Mouse (Mus musculus) brain, adult 2 months (tissue): Measurements from ENCODE around the gene Ppt2.
A peak's percentile ranks its signal among the peaks of the same experiment; 100 is the strongest.

Experiments
- DNase-seq: peaks from one replicate; pipeline ENCODE4 v3.0.0; 2011; ENCODE audit warnings: low read depth, low spot score

The Ppt2 gene

DNA sequence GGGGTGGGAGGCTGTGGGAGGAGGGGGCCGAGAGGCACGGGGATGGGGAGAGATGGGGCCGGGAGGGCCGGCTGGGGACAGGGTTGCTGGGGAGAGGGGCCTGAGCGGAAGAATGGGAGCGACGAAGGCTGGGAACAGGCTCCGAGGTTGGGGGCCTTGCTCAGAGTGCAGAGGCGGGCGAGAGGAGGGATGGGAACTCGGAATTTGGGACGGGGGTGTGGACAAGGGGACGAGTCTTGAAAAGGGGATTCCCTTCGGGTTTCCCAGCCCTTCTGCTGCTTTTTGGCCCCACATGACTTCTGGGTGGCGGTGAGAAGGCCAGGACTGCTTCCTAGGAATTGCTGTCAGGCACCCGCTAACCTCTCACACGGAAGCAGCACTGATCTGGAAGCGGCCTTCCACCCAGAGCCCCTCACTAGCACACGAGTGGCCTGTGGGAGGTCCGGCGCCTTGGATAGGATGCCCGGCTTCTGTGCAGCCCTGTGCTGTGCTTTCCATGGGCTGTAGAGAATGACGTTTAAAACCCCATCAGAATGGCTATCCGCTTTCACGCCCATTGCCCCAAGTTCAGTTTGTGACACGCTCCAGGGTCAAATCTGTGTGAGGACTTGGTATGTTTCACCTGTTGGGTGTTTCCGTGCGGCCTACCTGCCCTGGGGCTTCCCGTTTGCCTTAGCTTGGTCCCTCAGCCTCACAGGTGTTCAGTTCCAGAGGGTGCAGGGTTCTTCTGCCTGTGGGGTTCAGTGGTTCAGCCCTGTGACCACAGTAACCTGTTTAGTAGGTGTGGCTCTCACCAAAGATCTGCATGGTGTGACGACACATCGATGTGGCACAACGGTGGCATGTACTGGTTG, 21.9 kb downstream of the Ppt2 start:
- DNase-seq: peak; percentile 29

DNA sequence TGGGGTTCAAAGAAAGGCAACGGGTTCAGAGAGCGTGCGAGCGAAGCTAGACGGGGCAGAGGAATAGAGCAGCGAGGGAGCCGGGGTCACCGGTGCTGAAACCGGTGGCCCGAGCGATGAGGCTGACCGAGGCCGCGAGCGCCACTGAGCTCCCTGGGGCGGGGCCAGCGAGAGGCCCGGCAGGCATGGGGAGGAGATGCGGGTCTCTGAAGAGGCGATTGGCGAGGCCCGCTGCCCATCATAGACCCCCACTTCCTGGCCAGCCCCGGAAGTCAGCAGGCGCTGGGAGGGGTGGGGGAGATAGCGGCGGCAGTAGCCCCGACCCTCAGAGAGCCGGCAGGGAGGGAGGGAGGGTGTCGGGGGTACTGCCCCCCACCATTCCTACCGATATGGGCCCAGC, 22.7 kb downstream of the Ppt2 start:
- peak; percentile 98 for DNase-seq

GRCm38 (mm10) chr17:34604511-34605237, 23.6 kb downstream of the Ppt2 start:
- peak; percentile 43 for DNase-seq

DNA sequence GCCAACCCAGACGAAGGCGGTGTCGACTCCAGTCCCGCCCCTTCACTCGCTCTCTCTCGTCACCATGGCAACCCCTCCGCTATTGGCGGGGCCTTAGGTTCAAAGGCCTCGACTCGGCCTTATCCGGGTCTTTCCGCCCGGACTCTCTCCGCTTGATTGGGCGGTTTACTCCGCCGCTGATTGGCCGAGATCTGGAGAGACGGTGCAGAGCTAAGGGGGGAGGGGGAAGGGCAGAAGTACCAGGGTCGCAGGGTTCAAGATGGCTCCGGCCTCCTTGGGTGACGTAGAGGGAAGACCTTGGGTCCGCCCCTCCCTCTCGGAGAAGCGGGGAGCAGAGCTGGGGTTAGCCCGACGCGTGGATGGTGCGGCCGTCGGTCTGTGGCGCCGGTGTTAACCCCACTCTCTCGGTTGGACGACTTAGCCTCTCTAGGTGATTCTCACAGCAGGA, 24.2 kb downstream of the Ppt2 start, which contains the start of gene Agpat1:
Gene Agpat1 (plus strand): TSS at position 202 of the 448 bp plus-strand sequence.
- peak; percentile 100 for DNase-seq

DNA sequence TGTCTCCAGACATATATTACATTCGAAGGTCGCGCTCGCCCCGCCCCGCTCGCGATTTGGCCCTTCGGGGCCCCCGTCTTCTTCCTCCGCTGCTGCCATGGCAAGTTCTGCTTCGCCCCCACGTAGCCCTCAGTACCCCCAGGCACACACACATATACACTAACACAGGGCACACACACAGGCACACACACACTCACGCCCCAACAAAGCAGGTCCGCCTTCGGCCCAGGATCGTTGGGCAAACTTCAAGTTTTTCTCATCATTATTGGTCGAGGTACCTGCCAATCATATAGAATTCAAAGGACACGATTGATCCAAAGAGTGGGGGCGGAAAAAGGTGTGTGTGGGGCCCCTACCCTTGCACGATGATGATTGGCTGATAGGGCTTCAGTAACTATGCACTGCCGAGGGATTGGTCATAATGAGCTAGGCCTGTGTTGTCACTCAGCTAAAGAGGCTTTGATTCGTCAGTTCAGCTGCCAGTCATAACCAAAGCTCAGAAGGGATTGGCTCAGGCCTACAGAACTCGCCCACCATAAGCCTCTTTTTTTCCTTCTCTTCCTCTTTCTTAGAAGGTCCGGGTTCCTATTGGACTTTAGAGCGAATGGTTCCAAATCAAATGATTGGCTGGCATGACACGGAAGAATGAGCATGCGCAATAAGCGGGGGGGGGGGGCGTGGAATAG, 24.8 kb downstream of the Ppt2 start, which contains the start of gene Rnf5:
Gene Rnf5 (minus strand): TSS at position 316 of the 686 bp plus-strand sequence.
- peak; percentile 100 for DNase-seq

DNA sequence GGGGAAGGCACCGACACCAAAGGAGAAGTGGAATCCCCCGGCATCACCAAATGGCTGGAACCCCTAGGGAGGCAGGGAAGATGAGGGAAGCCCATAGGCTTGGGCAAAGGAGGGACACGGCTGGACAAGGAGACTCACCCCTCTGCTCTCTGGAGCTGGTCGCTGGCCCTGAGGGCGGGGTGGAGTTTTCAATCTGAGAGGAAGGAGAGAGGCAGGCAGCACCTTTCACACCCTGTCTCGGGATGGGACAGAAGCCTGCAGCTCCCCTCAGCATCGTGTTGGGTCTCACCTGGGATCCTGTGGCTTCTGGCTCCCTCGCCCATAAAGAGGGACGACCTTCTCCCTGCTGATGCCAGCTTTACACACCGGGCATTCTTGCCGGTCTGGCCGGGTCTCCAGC, 26.5 kb downstream of the Ppt2 start:
- no peak for DNase-seq

DNA sequence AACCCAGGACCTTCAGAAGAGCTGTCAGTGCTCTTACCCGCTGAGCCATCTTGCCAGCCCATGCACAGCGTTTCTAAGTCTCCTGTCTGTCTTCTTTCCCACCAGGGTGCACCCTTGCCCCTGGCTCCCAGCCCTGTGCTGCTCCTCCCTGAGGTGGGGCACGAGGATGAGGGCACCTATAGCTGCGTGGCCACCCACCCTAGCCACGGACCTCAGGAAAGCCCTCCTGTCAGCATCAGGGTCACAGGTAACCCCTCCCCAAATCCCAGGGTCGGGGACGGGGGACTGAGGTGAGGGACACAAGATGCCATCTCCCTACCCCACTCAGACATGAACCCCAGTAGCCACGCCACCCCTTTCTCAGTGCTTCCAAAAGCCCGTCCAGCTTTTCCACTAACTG, 28.4 kb downstream of the Ppt2 start:
- no peak for DNase-seq

- DNase-seq: no peak
Observed at GRCm38 (mm10) chr17:34597566-34598095, 30.7 kb downstream of the Ppt2 start, which contains the start of gene Ager. TSS of gene Ager (plus strand) at chr17:34597862.

DNA sequence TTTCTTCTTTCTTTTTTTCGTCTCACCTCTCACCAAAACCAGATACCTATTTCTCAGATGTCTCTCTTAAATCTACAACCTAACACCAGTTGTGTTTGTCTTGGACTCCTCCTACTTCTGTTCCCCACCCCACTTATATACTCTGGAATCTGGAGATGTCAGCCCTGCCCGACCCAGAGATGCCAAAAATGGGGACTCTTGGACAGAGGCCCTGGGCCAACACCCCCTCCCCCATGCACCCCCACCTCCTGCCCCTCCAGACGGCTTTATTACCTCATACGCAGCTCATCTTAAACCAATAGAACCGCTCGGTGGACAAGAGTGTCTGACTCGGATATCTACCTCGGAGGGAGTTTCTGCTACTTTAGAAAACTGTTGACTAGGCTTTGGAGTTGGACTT, 32.2 kb downstream of the Ppt2 start:
- DNase-seq: no peak

DNA sequence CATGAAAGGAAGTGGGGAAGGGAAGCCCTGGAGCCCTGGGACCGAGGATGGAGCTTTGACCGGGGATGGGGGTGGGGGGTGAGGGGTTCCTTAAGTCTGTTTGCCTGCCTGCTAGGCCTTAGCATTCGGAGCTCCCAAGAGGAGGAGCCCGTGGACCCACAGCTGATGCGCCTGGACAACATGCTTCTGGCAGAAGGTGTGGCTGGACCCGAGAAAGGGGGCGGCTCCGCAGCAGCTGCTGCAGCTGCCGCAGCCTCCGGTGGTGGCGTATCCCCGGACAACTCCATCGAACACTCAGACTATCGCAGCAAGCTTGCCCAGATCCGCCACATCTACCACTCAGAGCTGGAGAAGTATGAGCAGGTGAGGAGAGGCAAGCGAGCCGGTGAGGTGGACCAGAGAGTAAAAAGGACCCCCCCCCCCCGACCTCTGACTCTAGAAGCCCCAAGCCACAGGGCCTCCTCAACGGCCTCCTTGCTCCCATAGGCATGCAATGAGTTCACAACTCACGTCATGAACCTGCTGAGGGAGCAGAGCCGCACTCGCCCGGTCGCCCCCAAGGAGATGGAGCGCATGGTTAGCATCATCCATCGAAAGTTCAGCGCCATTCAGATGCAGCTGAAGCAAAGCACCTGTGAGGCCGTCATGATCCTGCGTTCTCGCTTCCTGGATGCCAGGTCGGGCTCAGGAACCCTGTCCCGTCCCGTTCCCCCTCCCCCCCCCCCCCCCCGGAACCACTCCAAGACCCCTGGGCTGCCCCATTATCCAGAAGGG, 34.4 kb downstream of the Ppt2 start:
- DNase-seq: no peak

DNA sequence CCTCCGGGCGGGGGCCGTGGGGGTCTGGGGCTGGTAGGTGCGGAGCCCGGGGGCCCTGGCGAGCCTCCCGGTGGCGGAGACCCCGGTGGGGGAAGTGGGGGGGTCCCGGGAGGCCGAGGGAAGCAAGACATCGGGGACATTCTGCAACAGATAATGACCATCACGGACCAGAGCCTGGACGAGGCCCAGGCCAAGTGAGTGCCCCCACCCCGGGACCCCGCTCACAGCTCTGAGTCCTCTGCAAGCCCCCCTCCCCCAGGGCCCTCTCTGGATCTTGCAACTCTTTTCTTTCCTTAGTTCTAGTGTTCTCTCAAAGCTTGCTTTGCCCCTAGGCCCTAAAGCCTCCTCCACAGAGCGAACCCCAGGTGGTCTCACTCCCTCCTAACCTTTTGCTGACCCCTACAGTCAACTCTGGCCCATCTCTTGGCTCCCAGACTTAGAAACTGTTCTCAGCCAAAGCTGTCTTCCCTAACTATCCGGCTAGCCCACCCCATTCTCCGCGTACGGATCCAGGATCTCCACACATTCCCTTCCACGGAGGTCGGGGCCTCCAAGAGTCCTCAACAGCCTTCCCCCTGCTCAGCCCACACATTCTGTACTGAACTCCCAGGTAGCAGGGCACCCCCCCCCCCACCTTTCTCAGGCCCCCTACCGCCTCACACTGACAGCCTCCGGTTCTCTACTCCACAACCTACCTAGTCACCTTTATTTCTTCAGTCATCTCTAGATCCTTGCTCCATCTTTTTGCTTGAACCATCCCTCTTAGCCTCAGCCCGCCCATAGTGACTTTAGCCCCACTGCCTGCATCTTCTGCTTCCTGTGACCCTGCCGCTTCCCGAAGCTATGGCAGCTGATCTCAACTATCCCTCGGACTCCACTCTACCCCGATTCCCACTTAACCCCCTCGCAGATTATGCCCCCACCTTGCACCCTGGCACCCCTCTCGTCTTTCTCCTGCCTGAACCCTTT, 35.4 kb downstream of the Ppt2 start:
- DNase-seq: peak; percentile 76

GRCm38 (mm10) chr17:34591994-34592375, 36.3 kb downstream of the Ppt2 start:
- peak; percentile 95 for DNase-seq

GRCm38 (mm10) chr17:34591029-34591993, 37.0 kb downstream of the Ppt2 start, which contains the start of gene Pbx2:
TSS of gene Pbx2 (plus strand) at chr17:34591266.
- peak; percentile 20 for DNase-seq

DNA sequence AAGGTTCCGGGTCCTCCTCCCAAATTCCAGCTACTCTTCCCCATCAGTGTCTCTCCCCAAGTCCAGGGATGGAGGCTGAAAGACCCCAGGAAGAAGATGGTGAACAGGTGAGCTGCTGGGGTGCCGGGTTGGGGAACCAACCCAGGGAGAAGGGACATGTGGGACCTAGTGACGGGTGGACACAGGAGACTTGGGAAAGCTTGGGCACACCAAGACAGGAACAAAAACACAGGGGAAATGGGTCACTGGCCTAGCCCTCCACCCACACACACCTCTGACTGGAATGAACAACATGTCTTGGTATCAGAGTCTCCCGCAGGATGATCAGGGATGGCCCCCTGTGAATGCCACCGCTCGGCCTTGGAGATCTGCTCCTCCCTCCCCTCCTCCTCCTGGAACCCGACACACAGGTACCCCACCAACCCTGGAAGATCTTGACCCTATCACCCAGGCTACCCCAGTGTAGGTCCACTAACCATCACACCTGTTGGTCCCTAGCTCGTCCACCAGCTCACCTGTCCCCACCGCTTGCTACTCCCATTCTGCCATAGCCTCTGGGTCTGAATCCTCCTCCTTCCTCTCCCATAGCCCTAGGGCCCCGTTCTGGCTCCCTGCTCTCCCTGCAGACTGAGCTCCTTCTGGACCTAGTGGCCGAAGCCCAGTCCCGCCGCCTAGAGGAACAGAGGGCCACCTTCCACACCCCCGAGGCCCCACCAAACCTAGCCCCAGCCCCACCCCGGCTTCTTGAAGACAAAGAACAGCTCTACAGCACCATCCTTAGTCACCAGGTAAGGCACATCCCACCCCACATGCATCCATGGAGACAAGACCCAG, 37.9 kb downstream of the Ppt2 start:
- DNase-seq: no peak

DNA sequence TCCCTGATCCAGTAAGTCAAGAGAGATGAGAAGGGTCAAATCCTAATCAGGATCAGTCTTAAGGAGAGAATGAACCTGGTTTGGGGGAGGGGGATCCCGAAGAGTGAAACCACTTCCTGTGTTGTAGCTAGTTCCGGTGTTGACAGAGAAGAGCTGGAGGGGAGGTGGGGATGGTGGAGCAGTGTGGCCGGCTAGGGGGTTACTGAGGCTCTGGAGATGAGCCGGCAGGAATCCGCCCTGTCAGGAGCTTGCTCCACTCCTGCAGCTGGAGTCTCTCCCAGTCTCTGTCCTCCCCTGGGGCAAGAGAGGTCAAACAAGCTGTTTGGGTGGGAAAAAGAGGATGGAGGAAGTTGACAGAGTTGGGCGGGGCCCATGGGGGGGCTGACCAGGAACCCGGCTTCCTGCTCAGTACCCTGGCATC, 38.6 kb downstream of the Ppt2 start, which contains the start of gene Gpsm3:
Gene Gpsm3 (plus strand): TSS at position 126 of the 421 bp plus-strand sequence.
- DNase-seq: no peak

DNA sequence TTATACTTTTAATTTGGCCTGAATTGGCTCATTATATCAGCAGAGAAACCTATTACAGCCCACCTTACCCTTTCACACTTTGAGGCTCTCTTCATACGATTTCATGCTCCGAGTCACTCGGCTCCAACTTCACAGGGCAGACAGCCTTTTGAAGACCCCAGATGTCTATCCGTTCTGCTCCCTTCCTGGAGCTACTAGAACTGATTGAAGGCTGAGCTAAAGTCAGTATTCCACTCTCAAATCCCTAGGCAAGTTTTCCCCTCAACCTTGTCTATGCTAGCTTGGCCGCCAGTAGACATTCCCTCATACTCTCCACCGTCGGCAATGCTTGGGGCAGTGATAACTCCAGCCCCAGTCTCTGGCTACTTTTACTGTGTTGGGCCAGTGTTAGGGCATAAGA, 39.1 kb downstream of the Ppt2 start:
- no peak for DNase-seq

DNA sequence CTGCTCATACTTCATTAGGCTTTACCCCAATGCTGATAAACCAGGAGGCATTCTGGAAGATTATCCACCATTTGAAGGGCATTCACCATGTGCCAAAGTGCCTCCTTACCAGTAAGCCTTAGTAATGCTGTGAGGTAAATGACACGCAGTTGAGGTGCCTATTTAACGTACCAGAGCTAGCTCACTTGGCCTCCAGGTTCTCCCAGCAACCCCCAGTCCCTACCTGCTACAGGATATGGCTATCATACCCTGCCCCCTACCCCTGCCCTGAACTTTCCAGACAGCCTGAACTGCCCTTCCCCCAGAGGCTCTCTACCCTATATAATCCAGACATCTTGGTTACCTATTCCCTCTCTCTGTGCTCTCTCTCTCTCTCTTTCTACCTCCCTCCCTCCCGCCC, 39.5 kb downstream of the Ppt2 start:
- no peak for DNase-seq
